Mouse (Mus musculus) cerebellum, postnatal 4 days (tissue): ENCODE results near the gene Zfp697.

Experiments used
- DNase-seq, 2 experiments: peaks; one replicate each; pipeline ENCODE4 v3.0.0; 2022; ENCODE audit warnings: low spot score in 2 of 2, mixed read lengths in 1 of 2

Gene Zfp697

DNA sequence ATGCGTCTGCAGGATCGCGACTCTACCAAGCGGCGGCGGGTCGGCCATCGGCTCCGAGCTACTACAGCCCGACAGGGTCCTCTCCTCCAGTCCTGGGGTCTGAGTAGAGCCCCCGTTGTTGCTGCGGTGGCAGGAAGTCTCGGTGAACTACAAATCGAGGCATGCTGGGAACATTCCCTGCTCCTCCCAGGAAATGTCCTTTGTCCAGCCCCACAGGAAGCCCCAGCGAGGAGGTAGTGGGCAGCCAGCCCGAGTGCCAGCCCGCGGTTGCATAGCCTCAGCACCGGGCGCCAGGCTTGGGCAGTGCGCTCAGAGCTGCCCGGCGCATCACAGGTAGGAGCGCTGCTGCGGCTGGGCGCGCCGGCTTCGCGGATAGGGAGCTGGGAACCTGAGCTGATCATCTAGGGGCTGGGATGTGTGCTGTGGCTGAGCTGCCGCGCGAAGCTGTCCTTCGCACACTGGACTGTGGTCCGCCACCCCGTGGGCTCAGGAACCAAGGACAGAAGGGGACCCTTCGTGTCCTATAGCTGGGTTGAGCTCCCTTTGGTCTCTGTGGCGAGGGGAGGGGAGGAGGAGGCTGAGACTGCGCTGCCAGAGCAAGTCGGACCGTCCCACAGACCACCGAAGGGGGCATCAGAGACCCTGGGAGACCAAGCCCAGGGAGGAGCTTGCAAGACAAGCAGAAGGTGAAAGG lies at the start of gene Zfp697:
TSS of gene Zfp697 (plus strand) at position 216 of the 694 bp plus-strand sequence.
- peak; percentile 55 to 80 for DNase-seq

DNA sequence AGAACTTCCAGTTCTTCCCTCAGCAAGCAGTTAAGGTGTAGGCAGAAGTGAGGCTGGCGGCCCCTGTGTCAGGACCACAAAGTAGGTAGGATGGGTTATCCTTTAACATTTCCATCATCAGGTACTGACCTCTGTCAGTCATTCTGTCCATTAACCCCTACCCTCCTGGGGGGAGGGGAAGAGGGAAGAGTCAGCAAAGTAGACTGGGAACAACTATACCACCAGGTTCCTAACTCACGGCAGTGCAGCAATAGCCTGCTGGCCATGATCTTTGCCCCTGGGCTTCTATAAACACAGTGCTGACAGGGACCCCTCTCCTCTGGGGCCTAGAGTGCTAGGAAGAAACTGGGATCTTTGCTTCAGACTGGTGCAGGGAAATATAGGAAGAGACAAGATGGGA lies 48.3 kb upstream of the Zfp697 start:
- no peak for DNase-seq

DNA sequence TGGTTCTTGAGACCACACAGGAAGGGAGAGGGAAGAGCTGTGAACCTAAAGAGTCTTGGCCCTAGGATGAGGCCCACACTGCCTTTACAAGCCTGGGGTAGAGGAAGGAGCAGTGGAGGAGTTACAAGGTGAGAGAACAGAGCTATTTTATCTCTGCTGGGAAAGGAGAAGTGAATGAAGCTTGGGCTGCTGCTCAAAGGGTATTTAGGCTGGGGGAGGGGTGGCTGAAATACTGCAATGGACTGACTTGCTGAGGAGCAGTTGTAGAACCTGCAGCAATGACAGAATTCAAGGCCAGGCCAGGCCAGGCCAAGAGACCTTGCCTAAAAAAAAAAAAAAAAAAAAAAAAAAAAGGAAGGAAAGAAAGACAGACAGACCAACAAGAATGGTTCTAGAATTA lies 46.9 kb upstream of the Zfp697 start:
- DNase-seq: no peak

DNA sequence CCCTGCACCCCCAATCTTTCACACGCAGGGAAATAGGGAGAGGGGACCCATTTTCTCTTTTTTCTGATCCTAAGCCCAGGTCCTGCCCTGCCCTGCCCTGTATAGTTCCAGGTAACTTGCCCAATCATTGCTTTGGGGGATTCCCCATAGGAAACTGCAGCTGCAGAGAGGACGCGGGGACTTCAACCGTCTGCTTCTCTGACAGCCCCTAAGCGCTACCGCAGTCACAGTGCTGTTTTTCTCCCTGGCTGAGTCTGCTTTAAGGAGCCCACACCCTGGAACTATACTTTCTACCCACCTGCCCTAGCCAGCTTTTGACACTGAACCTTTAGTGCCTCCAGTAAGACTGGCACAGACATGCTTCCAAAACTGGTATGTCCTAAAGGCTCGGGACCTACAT lies 46.4 kb upstream of the Zfp697 start:
- DNase-seq: no peak

GRCm38 (mm10) chr3:98336661-98337654 lies 45.3 kb upstream of the Zfp697 start:
- no peak for DNase-seq

GRCm38 (mm10) chr3:98338584-98339041 lies 43.6 kb upstream of the Zfp697 start:
- peak in 1 of 2 experiments; percentile 32 for DNase-seq

- DNase-seq: peak in 1 of 2 experiments; percentile 28
These were observed 43.1 kb upstream of the Zfp697 start for GRCm38 (mm10) chr3:98339097-98339705.

DNA sequence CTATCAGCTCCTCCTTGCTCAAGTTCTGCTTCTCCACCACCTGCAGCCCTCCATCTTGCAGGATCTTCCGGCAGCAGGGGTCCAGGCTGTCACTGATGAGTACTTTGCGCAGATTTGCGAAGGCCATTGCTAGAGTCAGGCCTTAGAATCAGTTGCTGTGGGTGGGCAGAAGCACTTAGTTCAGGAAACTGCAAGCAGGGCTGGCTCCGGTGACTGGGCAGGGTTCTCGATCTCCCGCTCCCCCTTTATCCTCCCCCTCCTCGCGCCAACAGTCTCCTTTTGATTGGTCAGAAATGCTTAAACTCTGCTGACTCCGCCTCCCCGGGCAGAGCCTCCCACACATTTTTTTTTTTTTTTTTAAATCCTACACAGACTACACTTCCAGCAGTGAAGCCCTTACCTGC lies 42.6 kb upstream of the Zfp697 start, which contains the start of gene Phgdh:
TSS of gene Phgdh (minus strand) at position 285 of the 404 bp plus-strand sequence.
- DNase-seq: peak in 1 of 2 experiments; percentile 62

- DNase-seq: no peak
These were observed 41.3 kb upstream of the Zfp697 start for GRCm38 (mm10) chr3:98340818-98341594.

- DNase-seq: no peak
These were observed 39.0 kb upstream of the Zfp697 start for GRCm38 (mm10) chr3:98343235-98343634.

DNA sequence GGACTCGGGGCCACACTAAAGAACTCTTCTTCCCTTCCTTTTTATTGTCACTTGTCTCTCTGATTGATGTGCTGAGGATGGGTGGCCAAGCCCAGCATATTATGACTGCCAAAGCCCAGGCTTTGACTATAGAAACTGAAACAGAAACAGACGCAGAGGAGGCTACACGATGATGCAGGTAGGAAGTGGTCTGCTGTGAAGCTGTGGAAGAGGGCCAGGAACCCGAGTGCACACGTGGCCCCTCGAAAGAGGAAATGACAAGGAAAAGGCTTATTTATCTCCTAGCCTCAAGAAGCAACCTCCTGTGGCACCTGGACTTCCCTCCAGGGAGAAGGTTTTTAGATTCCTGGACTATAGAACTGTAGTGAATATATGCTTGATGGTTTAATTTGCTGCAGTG lies 34.2 kb upstream of the Zfp697 start:
- no peak for DNase-seq

GRCm38 (mm10) chr3:98348705-98349104 lies 33.6 kb upstream of the Zfp697 start:
- no peak for DNase-seq

GRCm38 (mm10) chr3:98353892-98354291 lies 28.4 kb upstream of the Zfp697 start:
- DNase-seq: peak; percentile 46 to 76

GRCm38 (mm10) chr3:98355344-98356025 lies 26.8 kb upstream of the Zfp697 start:
- DNase-seq: no peak

DNA sequence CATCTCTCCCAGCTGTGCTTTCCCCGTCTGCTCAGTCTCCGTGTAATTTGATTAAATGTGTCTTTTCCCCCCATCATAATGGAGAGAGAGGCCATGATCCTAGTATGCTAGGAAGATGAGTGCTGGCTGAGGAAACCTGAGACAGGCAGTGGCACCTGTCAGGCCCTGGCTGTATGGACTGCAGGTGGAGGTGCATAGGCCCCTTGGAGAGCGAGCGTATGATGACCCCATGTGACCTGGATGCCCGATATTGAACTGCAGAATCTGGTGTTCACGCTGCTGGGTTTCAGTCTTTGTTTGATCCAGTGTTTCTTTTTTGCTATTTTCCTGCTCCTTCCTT lies 26.3 kb upstream of the Zfp697 start:
- no peak for DNase-seq

GRCm38 (mm10) chr3:98356632-98357370 lies 25.5 kb upstream of the Zfp697 start:
- DNase-seq: no peak

- no peak for DNase-seq
These were observed 19.5 kb upstream of the Zfp697 start for GRCm38 (mm10) chr3:98362753-98363152.

DNA sequence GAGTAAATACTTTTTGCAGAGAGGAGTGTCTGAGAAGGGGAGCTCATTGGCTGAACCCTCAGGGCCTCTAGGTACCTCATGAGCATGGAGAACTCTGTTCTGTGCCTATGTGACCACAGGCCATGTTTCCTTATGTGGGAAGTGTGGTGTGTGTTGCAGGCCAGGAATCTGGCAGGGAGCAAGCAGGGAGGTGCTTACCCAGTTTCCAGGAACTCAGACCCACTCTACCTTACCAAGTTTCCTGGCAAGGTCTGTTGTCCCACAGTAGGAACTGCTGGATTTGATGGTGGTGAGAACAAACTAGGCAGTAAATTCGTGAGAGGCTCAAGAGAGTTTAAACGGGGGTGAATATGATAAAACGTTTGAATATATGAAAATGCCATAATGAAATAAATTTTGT lies 16.2 kb upstream of the Zfp697 start:
- DNase-seq: no peak

- DNase-seq: no peak
These were observed 15.4 kb upstream of the Zfp697 start for GRCm38 (mm10) chr3:98366823-98367222.

- no peak for DNase-seq
These were observed 14.0 kb upstream of the Zfp697 start for GRCm38 (mm10) chr3:98368283-98368682.
